Mouse (Mus musculus) retina, embryonic 14.5 days (tissue): ENCODE results near the gene Plch1.

Source experiments
- DNase-seq: peaks from one replicate; pipeline ENCODE4 v3.0.0-alpha.2; 2015; ENCODE audit warnings: low spot score

Plch1 gene

DNA sequence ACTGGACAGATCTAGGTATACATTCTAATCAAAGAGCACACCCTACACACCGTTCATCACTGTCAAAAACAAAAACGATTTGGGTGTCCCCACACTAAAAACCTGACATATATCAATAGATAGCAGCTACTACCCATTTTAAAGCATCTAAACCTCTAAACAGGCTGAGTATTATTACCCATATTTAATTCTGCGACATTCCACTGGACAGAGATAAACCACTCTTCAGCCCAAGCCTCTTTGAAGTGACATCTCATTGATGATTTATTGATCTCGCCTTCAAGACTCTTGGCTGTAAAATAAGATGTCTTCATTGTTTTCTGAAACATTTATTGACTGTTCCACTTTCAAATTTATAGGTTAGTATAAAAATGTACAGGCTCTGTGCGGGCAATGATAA is 46.4 kb downstream of the Plch1 start:
- DNase-seq, result no peak

DNA sequence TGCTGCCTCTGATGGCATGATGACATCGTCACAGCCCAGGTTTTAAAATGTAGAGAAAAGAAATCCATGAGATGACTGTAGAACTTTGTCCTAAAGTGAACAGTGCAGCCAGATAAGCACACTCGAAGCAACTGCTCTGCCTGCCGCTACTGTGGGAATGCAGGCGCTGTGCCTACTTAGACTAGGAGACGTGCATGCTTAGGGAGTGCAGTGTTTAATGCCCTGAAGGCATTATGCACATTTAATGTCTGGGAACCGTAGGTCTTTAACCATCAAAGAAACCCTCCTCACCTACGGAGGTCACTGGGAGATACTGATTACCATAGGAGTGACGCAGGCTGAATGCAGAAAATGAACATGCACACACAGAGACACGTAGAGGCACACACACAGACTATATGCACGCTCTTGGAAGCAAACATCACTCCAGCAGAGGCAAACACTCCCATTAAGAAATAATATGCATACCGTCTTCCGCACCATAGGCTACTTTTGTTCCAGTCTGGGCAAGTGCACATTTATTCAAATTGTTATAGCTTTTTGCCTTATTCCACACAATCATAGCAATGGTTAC is 48.1 kb downstream of the Plch1 start:
- DNase-seq, result peak; percentile 44

DNA sequence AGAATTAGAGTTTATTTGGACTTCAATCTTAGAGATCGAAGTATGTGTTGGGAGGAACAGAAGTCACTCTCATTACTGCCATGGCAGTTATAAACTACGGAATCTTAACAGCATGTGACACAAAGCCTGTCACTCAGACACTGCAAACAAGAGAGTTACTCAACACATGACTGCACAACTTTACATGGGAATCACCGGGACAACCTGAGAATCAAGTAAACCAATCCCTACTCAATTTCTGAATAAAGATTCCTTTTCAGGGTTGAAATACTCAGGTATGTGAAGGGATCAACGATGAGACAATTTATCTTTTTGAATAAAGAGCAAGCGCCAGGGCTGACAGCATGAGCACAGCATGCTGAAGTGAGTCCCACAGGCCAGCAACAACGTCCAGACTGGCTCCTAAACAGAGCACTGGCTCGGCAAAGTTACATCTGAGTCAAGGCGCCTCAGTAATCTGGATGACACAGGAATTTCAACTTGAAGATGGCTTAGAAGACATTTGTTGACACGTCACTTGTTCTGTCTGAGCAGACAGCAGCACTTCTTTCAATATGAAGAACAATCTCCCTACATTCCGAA is 49.4 kb downstream of the Plch1 start:
- peak; percentile 66 for DNase-seq

DNA sequence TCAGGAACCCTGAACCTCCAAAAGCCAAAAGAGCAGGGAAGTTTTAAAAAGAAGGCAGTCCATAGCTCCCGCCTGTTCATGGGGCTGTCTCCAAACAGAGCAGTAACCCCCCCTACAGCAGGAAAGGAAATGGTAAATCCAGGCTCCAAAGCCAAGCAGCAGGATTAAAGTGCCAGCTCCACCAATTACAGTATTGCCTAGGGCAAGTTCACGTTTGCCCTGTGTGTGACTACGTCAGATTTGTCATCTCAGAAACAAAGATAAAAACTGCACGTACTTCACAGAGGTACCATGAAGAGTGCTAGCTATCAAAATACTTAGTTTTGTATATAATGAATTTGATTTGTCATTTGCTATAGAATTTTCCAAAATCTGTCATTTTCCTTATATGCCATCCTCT is 55.1 kb downstream of the Plch1 start:
- no peak for DNase-seq

DNA sequence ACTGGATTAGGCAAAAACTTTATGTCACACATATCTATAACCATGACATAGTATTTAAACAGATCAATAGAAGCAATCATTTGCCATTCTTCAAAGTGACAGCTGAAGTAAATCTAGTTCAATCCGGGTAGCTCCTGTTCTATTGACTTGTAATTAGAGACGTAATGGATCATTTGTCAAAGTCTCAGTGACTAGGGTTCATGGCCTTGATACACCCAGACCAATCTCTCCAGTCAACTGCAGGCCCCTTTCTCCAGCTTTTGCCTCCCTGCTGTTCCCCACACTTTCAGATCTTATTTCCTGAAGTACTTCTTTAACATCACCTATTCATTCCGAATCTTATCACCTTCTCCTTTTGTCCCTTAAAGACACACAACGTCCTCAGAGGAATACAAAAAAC is 56.8 kb downstream of the Plch1 start:
- no peak for DNase-seq

DNA sequence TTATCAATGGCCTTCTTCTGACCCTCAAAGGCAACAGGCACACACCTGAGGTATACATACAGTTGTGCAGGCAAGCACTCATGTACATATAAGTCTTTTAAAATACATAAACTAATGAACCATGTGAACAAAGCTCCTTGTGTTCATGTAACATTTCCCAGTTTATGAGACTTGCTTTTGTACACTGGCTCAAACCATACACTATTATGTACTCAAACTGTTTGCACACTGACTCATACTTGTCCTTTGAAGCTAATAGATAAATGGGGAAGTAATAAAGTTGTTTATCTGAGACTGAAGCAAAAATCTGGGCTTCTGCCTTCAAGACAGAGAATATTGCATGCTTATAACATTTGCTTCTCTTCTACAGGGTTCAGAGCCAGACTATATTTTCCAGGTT is 61.5 kb downstream of the Plch1 start:
- no peak for DNase-seq

DNA sequence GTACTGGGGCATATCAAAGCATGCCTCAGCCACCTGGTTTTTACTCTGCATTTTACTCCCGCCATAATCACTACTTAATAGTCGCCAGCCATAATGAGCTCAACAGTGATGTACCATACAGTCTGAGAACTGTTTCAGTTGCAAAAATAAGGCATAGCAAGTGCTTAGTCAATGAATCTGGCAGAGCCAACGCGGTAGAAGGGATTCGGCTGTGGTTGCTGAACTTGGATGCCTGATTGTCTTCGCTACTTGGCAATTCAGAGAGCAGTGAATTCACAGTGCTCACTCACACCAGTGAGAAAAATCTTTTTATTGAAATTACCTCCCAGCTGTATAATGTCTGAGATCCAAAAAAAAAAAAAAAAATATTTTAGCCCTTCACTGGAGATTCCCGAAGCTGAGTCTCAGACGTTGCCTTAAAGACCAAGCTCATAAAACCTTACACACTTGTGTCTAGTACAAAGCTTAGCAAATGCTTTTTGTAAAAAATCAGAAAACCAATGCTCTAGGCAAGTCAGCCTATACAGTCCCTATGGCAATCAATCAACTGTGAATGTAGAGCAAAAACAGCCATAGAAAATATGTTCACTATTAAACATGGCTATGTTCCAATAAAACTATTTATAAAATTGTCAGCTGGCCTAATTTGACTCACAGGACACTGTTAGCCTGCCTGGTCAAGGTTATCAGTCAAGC is 62.2 kb downstream of the Plch1 start:
- no peak for DNase-seq

DNA sequence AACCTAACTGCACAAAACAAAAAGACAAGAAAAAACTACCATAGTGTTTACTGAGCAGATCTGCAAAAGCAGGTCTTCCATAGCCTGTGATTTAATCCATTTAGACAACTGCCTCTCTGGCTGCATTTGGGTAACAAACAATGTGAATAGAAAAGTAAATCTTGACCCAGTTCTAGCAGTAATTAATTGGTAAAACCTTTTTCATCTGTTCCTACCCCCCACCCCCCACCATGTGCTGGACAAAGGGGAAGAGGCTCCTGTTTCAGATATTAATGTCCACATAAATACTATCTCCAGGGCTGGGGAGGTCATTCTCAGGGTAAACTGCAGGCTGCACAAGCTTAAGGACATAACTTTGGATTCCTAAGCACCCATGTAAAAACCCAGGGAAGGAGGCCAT is 63.5 kb downstream of the Plch1 start:
- peak; percentile 84 for DNase-seq

DNA sequence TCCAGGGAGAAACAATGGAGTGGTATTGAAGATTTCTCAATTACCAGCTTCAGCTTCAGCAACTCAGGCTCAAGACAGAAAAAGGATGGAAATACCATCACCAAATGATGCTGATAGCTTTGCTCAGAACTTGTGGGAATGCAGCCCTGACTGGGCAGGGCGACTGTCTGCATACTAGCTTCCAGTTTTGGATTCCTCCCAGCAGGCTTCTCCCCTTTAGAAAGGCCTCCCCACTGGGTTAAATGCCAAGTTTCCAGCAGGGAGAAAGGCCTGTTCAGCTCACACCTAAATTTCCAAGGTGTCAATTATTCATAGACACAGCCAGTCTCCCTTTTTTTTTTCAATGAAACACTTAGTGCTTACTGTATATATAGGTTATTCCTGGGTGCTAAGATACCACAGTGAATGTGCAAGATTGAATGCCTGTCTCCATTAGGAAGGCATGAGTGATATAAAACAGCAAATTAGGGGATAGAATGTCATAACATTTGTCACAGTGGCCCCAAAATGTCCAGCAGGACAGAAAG is 75.3 kb downstream of the Plch1 start:
- DNase-seq, result peak; percentile 17

DNA sequence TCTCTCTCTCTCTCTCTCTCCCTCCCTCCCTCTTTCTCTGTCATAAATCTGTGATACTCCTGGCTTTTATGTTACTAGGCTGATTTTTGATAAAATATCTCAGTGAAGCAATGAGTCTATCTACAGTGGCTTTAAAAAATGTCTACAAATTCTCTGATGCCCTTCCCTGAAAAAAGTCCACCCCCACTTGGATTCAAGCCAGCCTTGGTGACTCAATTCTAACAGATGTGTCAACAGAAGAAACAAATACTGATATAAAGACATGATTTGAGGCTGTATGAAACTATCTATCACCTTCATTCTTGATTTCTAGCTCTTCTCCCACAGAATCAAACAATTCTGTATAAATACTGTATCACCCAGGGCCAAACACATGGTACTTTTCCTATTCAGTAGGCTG is 76.6 kb downstream of the Plch1 start:
- no peak for DNase-seq

DNA sequence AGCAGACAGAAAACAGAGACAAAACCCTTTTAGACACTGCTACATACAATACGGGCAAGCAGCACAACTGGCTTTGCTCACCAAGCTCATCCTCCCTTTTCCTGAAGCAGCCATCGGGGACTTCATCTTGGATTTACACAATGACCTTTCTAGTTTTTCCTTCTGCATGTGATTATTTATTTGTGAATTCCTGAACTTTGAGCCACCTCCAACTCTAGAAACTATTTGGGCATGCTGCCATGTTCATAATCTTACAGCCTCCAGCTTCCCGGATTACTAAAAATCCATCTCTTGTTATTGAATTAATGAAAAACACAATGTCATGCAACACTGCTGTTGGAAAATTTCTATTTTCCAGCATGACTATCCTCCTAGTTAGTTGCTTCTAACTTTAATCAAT is 84.1 kb downstream of the Plch1 start:
- no peak for DNase-seq

DNA sequence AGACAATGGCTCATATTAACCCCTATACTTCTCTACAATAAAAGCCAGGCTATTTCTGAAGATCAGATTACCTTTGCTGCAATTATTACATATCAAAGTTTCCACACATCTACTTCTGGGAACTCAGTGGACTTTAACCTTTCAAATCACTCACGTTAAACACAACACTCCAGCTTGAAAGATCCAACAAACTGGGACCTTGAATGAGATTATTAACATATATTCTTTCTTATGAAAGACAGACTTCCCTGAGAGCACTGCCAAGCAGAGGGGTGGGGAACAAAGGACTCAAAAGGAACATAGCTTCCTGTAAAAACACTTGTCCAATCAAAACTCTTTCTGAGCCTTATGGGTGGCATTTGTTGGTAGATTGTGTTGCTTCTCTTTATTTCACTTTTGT is 85.1 kb downstream of the Plch1 start:
- DNase-seq, result no peak

DNA sequence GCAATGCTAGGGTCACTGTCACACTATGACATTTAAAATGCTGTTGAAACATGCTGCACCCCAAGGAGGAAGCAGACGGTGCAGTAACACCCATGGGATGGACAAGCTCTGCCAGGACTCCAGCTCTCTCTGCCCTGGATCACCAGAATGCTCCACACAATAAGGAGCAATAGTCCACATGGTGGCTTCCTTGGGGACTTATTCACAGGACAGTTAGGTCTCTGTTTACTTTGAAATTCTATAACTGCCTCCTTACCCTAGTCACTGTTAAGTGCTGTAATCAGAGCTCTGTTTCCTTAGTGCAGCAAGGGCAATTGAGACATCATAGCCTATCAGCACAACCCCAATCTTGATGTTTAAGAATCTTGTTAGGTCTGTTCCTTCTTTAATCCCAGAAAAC is 92.4 kb downstream of the Plch1 start:
- DNase-seq, result no peak

DNA sequence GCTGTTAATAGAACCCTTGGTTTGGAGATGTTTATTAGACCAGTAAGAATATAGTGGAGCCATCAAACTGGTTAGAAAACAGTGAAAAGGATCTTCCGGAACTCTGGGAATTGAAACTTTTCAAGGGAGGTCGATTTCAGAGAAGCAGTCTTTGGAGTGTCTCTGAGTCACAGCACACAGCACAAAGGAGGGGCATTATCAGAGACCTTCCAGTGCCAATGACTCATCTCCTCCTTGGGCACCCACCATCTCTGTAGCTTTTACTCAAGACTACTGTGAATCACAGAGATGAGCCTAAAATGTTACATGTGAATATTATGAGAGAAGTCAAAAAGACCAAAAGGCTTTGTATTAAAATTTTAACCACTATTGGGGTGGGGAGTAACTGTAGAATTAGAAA is 93.8 kb downstream of the Plch1 start:
- DNase-seq, result no peak

DNA sequence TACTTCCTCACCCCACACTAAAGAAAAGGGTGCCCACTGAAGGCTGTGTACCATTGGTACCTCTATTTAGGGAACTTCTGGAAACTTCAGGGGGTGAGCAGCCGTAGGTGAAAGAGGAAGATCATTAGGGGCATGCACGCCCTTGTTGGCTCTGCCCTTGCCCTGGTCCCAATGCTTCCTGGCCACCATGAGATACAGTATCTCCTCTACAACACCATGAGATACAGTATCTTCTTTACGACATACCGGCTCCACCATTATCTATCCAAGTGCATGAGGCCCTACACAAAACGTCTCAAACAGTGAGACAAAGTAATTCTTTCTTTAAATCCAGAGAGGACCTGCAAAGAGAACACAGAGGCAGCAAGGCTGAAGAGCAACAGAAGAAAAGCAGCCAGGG is 98.6 kb downstream of the Plch1 start:
- DNase-seq, result no peak

DNA sequence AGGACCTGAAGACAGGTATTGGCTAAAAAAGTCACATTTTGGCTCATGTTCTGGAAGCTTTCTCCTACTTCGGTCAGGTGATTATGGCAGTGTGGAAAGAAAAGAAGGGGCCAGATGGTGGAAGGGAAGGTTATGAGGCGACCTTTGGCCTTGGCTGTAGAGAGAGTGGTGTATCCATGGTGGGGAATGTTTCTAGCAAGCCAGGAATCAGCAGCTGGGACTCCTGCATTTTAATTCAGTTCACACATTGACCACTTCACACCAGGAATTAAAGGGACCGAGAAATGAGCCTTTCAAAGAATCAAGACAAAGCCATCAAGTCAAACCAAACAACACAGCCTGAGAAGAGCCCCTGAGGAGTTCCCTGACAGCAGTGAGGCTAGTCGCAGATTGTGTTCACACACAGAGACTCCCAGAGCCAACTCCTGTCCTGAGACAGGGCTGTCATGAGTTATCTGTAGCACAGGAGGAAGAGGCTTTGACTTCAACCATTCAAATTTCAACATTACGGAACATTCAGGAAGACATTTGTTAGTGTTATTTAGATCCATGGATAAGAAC is 112.4 kb downstream of the Plch1 start:
- no peak for DNase-seq

DNA sequence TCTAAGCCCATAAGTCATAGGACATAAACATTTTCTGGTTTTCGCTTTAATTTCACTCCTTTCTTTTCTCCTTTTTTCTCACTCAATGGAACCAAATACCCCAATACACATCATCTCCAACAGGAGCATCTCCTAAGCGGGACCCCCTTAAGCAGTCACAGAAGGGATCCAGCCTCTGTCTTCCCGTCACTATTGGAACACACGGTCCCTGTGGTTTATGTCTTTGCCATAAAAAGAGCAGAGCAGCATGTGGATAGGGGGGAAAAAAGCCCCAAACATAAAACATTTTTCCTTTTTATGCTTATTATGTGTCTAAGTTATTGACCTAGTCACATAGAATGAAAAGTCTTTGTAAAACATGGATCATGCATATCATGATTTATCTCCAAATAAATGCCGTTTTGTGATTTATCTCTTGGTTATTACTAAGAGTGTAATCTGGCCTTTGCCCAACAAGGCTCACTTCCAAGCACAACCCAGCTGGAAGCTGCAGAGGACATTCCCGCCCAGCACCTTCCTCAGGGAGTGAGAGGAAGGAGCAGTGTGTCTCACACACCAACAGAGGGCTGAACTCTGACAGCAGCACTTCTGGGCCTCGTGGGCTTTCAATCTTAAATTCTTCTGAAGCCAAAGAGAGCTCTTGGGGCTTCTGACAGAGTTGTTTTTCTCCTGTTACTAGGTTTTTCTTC is 126.5 kb downstream of the Plch1 start:
- no peak for DNase-seq

DNA sequence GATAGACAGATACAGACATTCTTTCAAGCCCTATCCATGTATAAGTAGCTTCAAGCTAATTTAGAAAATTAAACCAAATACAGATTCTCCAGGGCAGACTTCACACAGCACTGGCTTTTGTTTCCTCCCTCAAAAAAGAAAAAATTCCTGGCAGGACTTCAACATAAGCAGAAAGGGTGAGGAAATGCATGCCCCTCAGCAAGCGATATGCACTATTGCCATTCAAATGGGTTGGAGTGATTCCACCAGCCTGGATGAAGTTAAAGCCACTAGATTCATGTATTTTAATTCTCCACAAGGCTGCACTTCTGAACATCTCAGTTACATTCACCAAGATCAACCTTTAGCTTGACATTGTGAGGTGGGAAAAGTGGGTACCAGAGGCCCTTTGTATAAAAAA is 138.5 kb downstream of the Plch1 start:
- no peak for DNase-seq

DNA sequence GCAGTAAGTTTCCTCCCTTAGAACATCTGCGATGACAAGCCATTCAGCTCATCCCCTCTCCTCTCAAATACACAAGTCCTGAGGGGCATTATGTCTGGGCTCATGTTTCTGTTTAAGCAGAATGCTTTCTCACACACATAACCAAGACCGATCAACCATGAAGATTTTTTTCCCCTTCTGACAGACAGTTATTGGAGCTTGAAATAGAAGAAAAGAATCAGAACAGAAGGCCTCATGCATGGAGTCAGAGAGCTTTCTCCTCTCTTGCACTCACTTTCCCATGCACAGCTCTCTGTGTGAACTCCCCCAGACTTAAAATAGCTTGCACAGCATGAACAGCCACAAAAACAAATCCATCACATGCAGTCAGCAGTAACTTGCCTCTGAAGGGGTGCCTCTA is 159.2 kb downstream of the Plch1 start:
- peak; percentile 63 for DNase-seq

DNA sequence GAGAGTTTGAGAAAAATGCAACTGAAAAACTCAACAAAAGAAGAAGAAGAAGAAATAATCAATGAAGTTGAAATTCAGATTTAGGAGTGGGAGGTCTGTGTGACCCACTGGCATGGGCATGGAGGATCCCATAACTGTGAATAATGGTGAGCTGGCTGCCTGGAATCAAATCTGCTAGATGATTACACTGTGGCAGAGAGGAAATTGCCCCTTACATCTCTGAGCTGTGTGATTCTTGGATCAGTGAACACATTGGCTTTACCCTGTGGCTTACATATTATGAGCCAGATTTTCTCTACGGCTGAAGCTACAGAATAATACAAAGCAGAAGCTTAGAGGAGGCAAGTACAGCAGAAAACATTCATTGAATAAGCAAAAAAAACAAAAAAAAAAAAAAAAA is 170.9 kb downstream of the Plch1 start:
- DNase-seq, result no peak

DNA sequence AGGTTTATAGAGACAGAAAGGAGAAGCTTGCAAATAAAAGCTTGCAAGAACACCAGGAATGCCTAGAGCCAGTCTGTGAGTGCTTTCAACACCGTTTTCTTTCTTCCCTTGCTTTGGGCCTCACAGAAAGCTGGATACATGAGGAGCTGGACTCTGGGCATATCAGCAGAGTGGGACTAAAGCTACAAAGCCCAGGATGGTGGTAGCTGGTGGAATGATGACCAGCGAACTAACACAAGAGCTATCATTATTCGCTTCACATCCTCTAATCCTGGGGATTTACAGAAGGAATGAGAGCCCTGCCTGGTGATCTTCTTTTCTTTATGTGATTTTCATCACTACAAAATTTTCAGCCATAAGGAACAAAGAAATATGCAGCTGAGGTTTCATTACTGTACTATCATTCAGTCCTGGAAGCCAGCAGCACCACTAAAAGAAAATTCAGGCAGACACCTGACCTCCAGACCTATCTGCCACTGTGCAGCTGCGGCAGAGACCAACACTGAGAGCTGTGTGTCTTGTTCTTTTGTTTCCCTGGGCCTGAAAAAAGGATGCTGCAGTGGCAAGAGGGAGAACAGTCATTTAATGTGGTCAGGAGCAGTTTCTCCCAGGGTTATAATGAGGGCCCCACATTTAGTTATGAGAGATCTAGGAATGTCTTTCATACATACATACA is 172.5 kb downstream of the Plch1 start:
- DNase-seq, result peak; percentile 10

DNA sequence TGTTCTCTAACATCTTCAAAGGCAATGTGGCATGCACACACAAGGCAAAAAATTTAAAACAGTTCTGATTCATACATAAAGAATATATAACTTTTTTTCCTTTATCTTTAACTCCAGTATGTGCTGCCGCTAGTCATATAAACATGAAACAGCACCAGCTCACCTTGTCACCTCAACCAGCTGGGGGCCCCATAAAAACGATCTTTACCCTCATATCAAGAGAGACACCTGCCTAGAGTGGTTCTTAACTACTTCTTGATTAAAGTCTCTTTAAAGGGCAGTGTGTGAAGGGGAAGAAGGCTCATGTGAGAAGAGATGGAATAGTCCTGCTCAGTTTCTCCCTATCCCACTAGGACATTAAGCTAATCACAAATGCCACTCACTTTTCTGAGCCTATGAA is 205.6 kb downstream of the Plch1 start:
- DNase-seq, result no peak
